Mouse (Mus musculus) embryonic facial prominence, embryonic 12.5 days (tissue): ENCODE data around the gene Lekr1. TPM values are rescaled to one million over a fixed set of nuclear protein-coding genes. Genes with fewer than 3 reads are reported as not detected.

Experiments
- ATAC-seq: fragments of 200-750 bp; cut with Nextera tagmentation; 2 replicates; pipeline ENCODE4 v1.8.0; 2017; ENCODE audit not compliant: insufficient number of reproducible peaks, insufficient read depth, low FRiP score, low TSS enrichment
- H3K27ac ChIP-seq: fragments of 300-500 bp; sonication (generic); 2 replicates; pipeline ENCODE4 v1.5.1; 2016; ENCODE audit warnings: mild to moderate bottlenecking
- H3K27me3 ChIP-seq: fragments of 300-500 bp; sonication (generic); 2 replicates; pipeline ENCODE4 v1.6.1; 2016; ENCODE audit warnings: mild to moderate bottlenecking, moderate library complexity
- H3K36me3 ChIP-seq: fragments of 300-500 bp; sonication (generic); 2 replicates; pipeline ENCODE4 v1.6.1; 2016; ENCODE audit warnings: mild to moderate bottlenecking
- H3K4me1 ChIP-seq: fragments of 300-500 bp; sonication (generic); 2 replicates; pipeline ENCODE4 v1.6.1; 2016
- H3K4me2 ChIP-seq: fragments of 300-500 bp; sonication (generic); replicated peaks from 2 replicates; pipeline ENCODE4 v1.6.1; 2016; ENCODE audit warnings: mild to moderate bottlenecking, moderate library complexity
- H3K4me3 ChIP-seq: fragments of 300-500 bp; sonication (generic); 2 replicates; pipeline ENCODE4 v1.5.1; 2016; ENCODE audit warnings: mild to moderate bottlenecking
- H3K9ac ChIP-seq: fragments of 300-500 bp; sonication (generic); 2 replicates; pipeline ENCODE4 v1.6.1; 2016; ENCODE audit warnings: mild to moderate bottlenecking, moderate library complexity
- H3K9me3 ChIP-seq: fragments of 300-500 bp; sonication (generic); 2 replicates; pipeline ENCODE4 v1.6.1; 2016; ENCODE audit warnings: mild to moderate bottlenecking, moderate library complexity
- WGBS: fragments of 180-500 bp; shearing (Covaris S2); methylation state at CpG from one replicate; pipeline ENCODE4 v1.1.7; 2016; 5-methylcytosine and 5-hydroxymethylcytosine counted together
- polyA plus RNA-seq: library from polyadenylated mRNA; unstranded; fragments of >200 nt; fragmentation: Nextera tagmentation; extraction: Ambion mirVana; gene quantifications from 2 replicates; pipeline ENCODE4 v1.2.1, GENCODE M21; 2016

The Lekr1 gene
- 8.7 and 9.6 TPM in 2 replicates for polyA plus RNA-seq

DNA sequence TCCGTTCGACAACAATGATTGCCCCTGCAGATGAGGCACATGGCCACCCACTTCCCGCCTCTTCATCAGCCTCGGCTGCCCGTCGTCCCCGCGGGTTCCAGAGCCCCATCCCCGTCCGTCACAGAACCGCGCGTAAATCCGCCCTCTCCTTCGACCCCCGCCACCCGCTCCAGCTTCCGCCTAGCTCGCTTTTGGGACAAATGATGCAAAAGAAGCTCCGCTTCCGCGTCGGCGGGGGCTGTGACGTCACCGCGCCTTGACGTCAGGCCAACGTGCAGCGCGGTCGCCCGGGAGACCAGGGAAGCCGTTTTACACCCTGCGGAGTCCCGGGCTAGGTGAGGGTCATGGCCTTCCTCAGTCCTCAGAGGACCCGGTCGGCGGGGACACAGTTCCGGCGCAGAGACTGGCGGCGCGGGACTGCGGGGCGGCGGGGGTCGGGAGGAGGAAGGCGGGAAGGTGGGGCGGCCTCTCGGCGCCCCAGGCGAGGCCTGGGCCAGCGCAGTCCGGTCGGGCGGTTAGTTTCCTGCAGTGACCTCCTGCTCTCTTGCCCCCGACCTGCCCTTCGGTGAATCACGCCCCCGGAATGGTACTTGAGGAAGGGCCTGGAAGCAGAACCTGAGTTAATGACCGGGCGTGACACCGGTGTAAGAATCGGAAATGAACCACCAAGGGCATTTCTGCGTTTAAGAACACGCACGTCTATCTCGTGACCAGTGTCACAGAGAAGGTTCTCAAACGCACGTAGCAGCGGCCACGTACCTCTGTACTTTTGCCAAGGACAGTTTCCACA lies at the start of gene Lekr1:
TSS of gene Lekr1 (plus strand) at position 252 of the 790 bp plus-strand sequence.
- Histone ChIP-seq H3K4me3 (peak within 1 kb of the TSS; percentile 75), H3K27me3 (no peaks in the 10 kb centered on the region), H3K36me3 (no peaks in the 10 kb centered on the region), H3K27ac (no peak within 1 kb of the TSS), H3K4me2 (peak within 1 kb of the TSS; percentile 73), H3K9me3 (no peaks in the 10 kb centered on the region), H3K4me1 (no peaks in the 10 kb centered on the region), H3K9ac (peak within 1 kb of the TSS; percentile 63)
- ATAC-seq = peak; percentile 84
- WGBS = 2% methylated on average over 73 of the region's 73 CpGs

DNA sequence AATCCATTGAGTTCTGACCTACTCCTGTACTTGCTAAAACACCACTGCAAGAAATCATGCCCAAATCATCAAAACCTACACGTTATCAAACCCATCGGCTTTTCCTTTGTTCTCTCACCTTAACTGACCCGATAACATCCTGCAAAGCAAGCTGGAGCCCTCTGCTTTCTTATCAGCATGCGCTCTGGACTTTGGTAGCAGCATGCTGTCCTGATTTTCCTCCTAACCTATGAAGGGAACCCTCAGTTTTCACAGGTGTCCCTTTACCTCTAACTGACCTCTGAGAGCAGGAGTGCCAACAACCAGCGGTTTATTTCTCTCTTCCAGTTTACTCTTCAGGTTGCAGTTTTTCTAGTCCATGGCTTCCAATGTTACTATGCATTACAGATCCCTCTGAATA lies 48.5 kb upstream of the Lekr1 start:
- no peak for ATAC-seq

DNA sequence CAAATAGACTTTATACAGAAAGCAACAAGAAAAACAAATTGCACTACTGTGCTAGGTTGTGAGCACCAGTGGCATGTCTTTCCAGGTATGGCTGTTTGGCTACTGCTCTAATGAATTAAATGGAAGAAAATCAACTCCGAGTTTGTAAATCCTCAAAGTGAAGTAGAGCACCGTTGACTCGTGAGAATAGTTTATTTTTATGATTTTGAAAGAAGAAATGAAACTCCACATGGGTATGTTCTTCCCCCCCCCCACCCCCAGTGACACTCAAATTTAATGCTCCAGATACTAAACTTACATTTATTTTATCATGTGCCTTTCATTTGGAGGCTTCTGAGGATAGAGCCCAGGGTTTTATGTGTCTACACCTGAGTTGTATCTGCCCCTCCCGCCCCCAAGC lies 46.7 kb upstream of the Lekr1 start:
- Histone ChIP-seq H3K27ac (no peak overlapping the region), H3K4me1 (no peaks in the 10 kb centered on the region), H3K9me3 (no peaks in the 10 kb centered on the region), H3K4me2 (no peak overlapping the region), H3K4me3 (no peak overlapping the region), H3K9ac (no peak overlapping the region), H3K36me3 (no peaks in the 10 kb centered on the region), H3K27me3 (no peaks in the 10 kb centered on the region)
- WGBS = 87% methylated on average over 4 of the region's 4 CpGs
- no peak for ATAC-seq

More for the DNA sequence above, 48.5 kb upstream of the Lekr1 start:
- no peaks in the 10 kb centered on the region for H3K27me3 ChIP-seq
- peaks cover 6% of the 10 kb centered on the region; the same call in 1 of the 2 replicates for H3K4me1 ChIP-seq
- no peak overlapping the region for H3K4me2 ChIP-seq
- no peaks in the 10 kb centered on the region for H3K36me3 ChIP-seq
- 77% methylated on average over 5 of the region's 5 CpGs for WGBS
- H3K9me3 ChIP-seq = no peaks in the 10 kb centered on the region
- H3K27ac ChIP-seq = no peak overlapping the region
- no peak overlapping the region for H3K9ac ChIP-seq
- no peak overlapping the region for H3K4me3 ChIP-seq

DNA sequence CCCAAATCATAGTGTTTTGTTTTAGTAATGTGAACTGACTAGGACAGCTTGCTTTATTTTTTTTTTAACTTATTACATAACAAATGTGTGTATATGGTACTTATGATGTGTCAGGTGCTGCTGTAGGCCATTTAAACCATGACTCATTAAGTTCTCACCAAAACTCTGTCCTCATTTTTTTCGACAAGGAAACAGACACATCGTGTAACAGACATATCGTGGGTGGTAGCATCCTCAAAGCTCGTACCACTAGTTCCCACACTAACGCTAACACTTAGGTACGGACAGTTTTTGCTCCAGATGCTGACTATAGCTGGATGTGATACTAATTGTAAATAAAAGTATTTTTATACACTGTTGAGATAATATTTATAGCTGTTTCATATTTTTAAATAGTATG lies 43.0 kb upstream of the Lekr1 start:
- ATAC-seq = no peak
- WGBS = 94% methylated on average over 6 of the region's 6 CpGs
- H3K27me3 ChIP-seq = no peaks in the 10 kb centered on the region

DNA sequence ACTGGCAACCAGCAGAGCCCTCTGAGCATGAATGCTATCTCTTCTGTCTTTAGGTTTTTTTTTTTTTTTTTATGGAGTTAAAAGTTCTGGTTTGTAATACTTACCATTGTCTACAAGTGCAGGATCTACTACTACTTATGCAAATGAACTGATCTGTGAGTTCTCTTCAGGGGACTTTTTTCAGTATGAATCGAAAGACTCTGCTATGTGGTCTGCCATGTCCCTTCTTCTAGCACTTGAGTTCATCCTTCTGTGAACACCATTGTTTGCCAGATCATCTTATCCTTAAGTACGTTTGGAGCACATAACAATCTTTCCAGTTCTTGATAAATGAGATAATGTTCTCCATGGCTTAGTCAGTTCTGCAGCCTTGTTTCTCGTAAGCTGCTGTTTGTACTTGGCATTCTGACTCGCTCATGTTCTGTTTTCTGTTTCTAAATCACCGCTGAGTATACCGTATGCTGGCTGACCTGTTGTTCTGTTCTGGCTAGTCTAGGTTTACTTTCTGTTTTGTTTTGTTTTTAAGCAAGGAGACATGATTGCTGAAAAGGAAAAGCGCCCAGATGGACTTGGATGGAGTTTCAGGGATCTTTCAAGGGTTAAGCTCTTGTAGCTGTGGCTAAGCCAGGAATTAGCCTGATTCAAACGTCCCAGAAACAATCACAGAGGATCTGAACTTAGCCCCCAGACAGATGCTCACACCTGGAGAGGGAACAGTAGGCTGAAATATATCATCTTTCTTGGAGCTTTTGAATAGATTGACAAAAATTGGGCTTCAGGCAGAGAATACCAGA lies 40.3 kb upstream of the Lekr1 start:
- no peak for ATAC-seq
- Histone ChIP-seq H3K27ac (no peak overlapping the region), H3K4me2 (no peak overlapping the region)

More for the DNA sequence above, 43.0 kb upstream of the Lekr1 start:
- Histone ChIP-seq H3K9ac (no peak overlapping the region), H3K9me3 (no peaks in the 10 kb centered on the region), H3K27ac (no peak overlapping the region), H3K4me3 (no peak overlapping the region), H3K36me3 (no peaks in the 10 kb centered on the region), H3K4me1 (peaks cover 11% of the 10 kb centered on the region; the same call in 1 of the 2 replicates), H3K4me2 (no peak overlapping the region)

DNA sequence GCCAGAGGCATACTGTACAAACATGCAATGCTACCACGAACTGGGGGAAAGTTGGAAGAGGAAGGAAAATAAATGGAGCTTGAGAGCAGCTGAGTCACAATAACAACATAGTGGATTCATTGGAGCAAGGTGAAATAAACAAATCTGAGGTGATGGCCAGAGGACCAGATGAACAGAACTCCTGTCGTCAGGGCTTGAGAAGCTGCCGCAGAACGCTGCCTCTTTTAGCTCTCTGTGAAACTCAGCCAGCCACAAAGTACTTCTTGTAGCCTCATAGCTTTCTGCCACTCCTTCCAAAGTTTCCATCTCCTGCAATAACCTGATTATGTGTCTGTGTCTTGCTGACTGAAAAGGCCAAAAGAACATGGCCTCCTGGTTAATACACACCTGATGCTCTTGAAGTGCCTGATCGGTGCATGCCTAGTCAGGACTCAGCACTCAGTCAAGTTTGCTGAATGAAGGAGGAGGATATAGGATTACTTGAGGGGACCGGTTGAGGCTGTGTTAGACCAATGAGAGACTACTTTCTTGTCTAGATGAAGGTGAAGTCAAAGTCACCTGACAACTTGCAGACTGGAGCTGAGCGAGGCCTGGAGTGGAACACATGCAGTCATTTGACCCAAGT lies 39.6 kb upstream of the Lekr1 start:
- Histone ChIP-seq H3K9ac (no peak overlapping the region), H3K9me3 (no peaks in the 10 kb centered on the region), H3K36me3 (no peaks in the 10 kb centered on the region), H3K27ac (peak overlapping the region; percentile 11), H3K4me1 (peaks cover 11% of the 10 kb centered on the region; the same call in 1 of the 2 replicates), H3K4me3 (no peak overlapping the region), H3K27me3 (no peaks in the 10 kb centered on the region), H3K4me2 (no peak overlapping the region)
- ATAC-seq = no peak
- WGBS = 68% methylated on average over 7 of the region's 7 CpGs

More for the DNA sequence above, 40.3 kb upstream of the Lekr1 start:
- Histone ChIP-seq H3K4me3 (no peak overlapping the region), H3K9me3 (no peaks in the 10 kb centered on the region), H3K9ac (no peak overlapping the region), H3K4me1 (peaks cover 11% of the 10 kb centered on the region; the same call in 1 of the 2 replicates), H3K27me3 (no peaks in the 10 kb centered on the region), H3K36me3 (no peaks in the 10 kb centered on the region)
- WGBS = 65% methylated on average over 8 of the region's 8 CpGs

DNA sequence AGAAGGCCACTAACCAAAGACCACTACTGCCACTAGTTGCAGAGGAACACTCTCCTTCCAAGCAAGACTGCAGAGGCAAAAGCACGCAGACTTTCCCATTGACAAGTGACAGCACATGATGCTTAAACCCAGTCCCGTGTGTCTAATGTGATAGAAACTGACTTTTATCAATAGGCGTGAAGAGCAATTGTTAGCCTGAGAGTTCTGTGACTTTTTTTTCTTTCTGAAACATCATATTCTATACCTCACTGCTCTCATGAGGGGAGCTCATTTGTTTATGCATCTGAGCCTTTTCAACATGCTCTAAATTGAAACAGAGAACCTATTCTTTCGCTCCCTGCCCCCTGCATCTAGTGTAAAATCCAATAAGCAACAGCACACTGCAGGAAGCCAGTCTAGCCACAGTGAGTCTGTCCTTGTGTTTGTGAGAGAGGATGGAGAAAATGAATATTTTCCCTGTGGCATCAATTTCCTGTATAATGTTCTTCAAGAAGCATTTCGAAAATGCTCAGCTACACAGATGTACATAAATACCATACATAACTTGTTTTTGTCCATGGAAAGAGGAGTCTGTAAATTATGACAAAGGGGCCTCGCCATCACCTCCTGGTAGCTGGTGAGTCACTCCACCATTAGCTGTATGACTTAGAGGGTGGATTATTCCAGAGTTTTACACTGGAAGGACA lies 38.9 kb upstream of the Lekr1 start:
- 59% methylated on average over 6 of the region's 6 CpGs for WGBS
- peak overlapping the region; percentile 2; the same call in 1 of the 2 replicates for H3K27ac ChIP-seq
- H3K27me3 ChIP-seq = no peaks in the 10 kb centered on the region
- no peaks in the 10 kb centered on the region for H3K36me3 ChIP-seq
- H3K4me3 ChIP-seq = no peak overlapping the region
- H3K4me1 ChIP-seq = peaks cover 11% of the 10 kb centered on the region; the same call in 1 of the 2 replicates
- no peak overlapping the region for H3K9ac ChIP-seq
- ATAC-seq = no peak
- no peaks in the 10 kb centered on the region for H3K9me3 ChIP-seq
- no peak overlapping the region for H3K4me2 ChIP-seq

DNA sequence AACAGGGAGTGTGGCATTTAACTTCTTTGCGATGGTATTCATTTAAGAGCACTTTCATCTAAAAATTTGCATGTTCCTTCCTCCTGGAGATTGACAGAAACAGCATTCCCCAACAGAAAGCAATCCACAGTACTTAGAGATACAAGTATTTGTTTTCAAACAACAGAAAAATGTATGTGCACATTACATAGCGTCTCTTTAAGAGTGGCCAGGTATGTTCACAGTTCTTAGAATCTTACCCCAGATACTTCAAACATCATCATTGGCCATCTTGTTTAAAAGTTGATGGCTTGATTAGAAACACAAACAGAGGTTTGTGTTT lies 38.4 kb upstream of the Lekr1 start:
- Histone ChIP-seq H3K27ac (0 out of 2 replicates have a peak overlapping the region, but pooled peaks have one; percentile 2), H3K9me3 (no peaks in the 10 kb centered on the region), H3K4me1 (peaks cover 11% of the 10 kb centered on the region; the same call in 1 of the 2 replicates), H3K36me3 (no peaks in the 10 kb centered on the region), H3K9ac (no peak overlapping the region), H3K4me3 (no peak overlapping the region), H3K27me3 (no peaks in the 10 kb centered on the region), H3K4me2 (no peak overlapping the region)
- WGBS = 89% methylated on average over 2 of the region's 2 CpGs
- no peak for ATAC-seq

DNA sequence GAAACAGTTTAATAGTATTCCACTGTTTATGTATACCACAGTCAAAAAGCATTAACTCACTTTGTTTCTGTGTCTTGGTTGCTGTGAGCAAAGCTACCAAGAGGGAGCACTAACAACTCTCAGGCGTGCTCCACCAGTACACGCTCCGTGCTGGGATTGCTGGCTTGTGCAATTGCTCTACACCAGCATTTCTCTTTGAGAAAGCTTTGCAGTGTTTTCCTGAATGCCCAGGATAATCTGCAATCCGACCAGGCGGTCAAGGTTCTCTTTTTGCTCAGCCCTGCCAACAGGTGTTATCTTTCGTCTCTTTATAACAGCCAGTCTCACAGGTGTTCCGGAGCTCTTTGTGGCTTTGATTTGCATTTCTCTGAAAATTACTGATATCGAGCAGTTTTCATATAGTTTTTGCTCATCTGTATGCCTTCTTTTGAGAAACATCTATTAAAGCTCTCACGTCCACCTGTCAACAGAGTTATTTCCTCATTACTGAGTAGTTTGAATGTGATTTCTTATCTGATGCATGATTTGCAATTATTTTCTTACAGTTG lies 36.4 kb upstream of the Lekr1 start:
- Histone ChIP-seq H3K4me2 (no peak overlapping the region), H3K36me3 (no peaks in the 10 kb centered on the region), H3K27ac (no peak overlapping the region), H3K9me3 (no peaks in the 10 kb centered on the region), H3K9ac (no peak overlapping the region), H3K4me3 (no peak overlapping the region), H3K4me1 (peaks cover 11% of the 10 kb centered on the region; the same call in 1 of the 2 replicates), H3K27me3 (no peaks in the 10 kb centered on the region)
- WGBS = 77% methylated on average over 9 of the region's 9 CpGs
- ATAC-seq = no peak

DNA sequence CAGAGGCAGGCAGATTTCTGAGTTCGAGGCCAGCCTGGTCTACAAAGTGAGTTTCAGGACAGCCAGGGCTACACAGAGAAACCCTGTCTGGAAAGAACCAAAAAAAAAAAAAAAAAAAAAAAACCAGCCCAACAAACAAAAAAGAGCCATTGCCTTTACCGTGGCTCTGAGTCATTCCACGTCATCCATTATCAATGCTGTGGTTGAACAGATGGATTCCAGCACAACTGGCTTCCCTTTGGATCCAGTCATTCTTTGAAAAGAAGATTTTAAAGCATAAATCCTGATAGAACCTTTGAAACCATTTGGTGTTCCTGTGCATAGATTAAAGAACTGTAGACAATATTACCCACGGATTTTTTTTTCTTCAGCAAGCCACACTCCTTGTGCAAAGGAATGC lies 32.4 kb upstream of the Lekr1 start:
- no peak overlapping the region for H3K9ac ChIP-seq
- no peak overlapping the region for H3K27ac ChIP-seq
- no peak overlapping the region for H3K4me2 ChIP-seq
- no peaks in the 10 kb centered on the region for H3K4me1 ChIP-seq
- no peaks in the 10 kb centered on the region for H3K36me3 ChIP-seq
- H3K4me3 ChIP-seq = no peak overlapping the region
- H3K9me3 ChIP-seq = no peaks in the 10 kb centered on the region
- ATAC-seq = no peak
- H3K27me3 ChIP-seq = no peaks in the 10 kb centered on the region
- WGBS = 72% methylated on average over 4 of the region's 4 CpGs

DNA sequence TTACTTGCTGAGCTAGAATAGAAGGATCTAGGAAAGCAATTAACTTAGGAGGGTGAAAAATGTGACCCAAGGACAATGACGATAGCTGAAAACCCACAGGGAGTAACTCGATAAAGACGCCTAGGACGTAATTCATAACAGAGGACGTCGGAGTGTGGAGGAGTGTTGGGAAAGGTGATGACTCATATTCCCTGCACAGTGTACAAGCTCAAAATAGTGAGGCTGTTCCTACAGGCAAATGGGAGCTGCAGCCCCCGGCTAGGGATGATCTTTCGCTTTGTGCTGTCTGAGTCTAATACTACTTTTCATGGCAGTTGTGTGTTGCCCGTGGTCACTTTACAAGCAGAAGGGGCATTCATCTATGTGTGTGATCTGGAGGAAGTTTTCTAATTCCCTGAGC lies 30.0 kb upstream of the Lekr1 start:
- Histone ChIP-seq H3K4me3 (no peak overlapping the region), H3K36me3 (no peaks in the 10 kb centered on the region), H3K4me1 (no peaks in the 10 kb centered on the region), H3K9me3 (no peaks in the 10 kb centered on the region), H3K27ac (no peak overlapping the region), H3K27me3 (no peaks in the 10 kb centered on the region), H3K4me2 (no peak overlapping the region), H3K9ac (no peak overlapping the region)
- WGBS = 44% methylated on average over 9 of the region's 9 CpGs
- ATAC-seq = no peak
